Mouse (Mus musculus) right cerebral cortex, adult 18-20 months (tissue): ENCODE measurements around the gene Fabp7.

Experiments
- DNase-seq: peaks from one replicate; pipeline ENCODE4 v3.0.0; 2022; ENCODE audit warnings: mixed read lengths

Fabp7 gene

DNA sequence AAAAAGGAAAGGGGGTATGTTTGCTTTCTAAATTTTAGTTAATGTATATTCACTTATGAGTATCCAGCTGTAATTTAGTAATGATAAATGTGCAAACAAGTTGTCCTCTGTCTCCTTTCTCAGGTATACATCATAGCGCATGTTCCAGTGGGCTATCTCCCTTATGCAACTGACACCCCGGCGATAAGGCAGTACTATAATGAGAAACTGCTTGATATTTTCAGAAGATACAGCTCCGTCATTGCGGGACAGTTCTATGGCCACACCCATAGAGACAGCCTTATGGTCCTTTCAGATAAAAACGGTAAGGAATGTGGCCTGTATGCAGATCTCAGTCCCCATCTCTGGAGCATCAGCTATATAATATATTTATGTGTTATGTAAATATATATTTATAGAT, 23.1 kb downstream of the Fabp7 start:
- no peak for DNase-seq

DNA sequence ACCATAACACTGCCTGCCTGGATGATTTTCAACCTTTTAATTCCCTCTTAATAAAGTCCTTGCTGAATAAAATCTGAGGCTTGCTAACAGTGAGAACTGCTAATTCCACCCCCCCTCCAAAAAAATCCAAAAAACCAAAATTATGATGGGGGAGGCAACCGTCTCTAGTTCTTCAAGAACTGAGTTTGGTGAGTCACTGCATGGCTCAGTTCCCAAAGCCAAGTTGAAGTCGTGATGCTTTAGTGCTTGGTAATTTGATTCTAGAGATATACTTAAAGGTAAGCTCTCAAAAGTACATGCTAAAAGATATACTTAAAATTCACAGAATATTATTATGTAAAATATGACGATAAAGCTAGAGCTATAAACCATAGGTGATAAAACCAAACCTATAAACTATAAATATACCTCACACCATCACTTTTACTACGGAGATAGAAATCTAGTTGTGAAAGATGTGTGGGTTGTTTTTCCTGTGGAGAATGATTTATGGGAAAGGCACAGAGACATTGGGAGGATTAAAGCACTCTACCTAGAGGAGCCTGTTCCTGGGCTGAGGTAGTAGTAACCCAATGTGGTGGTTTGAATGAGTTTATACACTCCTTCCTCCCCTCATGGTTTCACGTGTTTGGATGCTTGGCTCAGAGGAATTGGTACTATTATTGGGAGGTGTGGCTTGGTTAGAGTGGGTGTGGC, 27.6 kb downstream of the Fabp7 start:
- peak; percentile 68 for DNase-seq

DNA sequence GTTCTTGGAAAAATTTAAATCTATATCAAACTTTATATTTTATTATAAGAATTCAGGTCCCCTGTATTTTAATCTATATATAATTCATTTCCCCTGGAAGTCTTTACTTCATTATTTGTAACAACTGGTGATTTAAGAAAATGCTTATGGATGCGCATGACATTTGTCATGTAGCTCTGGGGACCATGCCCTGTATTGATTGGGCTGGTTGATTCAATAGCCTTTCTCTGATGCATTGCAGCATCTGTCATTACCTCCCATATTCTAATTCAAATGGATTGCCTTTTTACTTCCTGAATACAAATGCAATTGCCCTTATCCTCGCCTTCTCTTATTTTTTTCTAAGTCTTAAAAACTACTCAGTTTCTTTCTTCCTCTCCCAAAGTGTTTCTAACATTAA, 29.6 kb downstream of the Fabp7 start:
- DNase-seq, result no peak

DNA sequence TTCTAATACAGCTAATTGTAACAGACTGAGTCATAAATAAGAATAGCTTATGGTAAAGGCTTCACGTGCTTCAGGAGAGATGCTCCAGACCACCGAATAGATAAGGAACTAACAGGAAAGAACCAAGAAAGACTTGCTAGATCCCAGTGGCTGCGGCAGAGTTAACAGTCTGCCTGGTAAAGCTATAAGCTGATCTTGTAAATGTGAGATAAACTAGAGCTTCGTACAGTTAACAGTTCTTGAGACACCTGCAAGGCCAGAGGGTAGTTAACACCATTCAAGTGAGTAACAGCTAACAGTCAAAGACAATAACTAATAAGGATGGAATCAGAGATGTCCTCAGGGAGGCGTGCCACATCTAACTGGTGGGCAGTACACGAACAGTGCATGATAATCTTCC, 31.2 kb downstream of the Fabp7 start:
- no peak for DNase-seq

DNA sequence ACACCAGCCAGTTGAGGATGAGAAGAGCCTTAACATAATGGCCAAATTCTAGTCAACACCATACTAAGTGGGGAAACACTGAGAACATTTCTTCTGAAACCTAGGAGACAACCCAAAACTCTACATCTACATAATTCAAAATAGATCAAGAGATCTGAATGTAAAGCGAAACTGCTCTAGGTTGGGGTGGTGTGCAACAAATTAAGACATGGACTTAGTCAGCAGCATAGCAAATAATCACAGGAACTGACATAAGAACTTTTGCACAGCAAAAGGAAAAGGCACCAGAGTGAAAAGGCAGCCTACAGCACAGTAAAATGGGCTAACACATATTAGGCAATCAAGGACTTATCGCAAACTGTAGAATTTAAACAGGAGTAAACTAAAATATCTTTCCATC, 34.5 kb downstream of the Fabp7 start:
- no peak for DNase-seq

DNA sequence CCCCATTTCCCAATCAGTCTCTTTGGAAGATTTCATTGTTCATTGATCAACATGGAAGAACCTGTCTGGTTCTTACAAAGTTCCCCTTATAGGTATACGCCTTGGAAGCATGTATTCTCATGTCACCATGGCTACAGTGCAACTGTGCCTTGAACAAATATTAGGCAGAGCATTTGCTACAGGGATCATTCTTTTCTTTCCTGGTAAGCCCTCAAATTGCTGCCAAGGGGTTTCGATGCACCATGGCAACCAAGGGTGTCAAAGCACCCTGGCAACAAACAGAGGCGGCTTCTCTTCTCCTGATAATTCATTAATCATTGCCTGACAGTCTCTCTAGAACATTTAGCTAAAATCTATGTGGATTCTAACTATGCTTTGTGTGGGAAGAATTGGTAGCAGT, 37.8 kb downstream of the Fabp7 start:
- DNase-seq, result peak; percentile 39

DNA sequence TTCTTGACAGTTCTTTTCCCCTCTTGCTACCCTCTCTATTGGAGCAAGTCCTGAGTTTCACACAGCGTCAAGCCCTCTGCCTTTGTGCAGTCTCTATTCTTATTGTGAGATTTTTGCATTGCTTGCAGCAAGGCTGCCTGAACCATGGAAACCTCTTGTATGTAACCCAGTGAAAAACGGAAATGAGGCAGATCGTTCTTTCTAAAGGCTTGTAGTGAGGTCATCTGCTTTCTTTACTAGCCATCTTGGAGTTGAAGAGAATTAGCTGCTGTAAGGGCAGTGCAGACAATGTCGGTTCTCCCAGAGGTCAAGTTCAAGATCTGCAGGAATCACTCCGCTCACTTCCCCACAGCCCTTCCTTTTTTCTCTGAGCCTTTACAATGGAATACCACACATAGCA, 44.0 kb downstream of the Fabp7 start:
- DNase-seq, result peak; percentile 8

DNA sequence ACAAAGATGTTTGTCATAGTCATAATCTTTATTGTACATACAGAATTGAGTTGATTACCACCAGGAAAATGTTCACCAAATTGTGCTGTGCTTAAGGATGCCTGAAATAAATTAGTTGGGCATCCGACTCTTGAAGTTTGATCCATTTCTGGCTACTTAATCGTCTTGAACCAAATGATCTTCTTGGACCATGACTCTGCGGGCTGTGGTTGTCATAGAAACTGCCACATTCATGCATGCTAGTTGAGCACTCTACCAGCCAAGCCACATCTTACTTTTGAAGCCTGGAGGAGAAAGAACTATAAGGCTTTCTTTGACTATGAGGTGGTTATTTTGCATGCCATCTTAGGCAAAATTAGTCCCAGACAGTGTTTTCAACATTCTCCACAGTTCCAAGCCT, 44.9 kb downstream of the Fabp7 start:
- no peak for DNase-seq

DNA sequence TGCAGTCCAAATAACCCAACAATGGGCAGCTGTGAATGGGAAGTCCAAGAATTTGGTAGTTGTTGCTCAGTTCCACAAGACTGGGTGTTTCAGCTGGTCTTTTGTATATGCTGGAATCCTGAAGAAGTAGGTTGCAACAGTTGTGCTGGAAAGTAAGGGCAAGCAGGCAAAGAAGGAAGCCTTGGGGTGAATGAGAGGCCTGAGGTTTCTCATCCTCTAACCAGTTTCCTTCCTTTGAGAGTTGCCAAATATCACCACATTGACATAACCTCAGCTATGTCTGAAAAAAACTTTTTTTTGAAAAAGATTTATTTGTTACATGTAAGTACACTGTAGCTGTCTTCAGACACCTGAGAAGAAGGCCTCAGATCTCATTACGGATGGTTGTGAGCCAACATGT, 50.4 kb downstream of the Fabp7 start:
- DNase-seq, result no peak

DNA sequence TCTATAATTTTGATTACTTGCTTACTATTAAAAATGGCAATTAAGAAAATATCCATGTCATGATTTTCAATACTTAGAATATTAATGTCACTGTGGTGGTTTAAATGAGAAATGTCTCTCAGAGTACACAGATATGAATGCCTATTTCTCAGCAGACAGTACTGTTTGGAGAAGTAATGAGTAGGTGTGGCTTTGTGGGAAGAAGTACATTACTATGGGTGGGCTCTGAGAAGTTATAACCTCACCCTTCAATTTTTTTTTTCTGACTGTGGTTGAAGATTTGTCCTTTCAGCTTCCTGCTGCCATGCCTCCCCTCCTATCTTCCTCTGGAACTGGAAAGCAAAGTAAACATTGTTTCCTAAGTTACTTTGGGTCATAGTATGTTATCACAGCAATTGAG, 51.3 kb downstream of the Fabp7 start:
- DNase-seq, result no peak
